Mouse (Mus musculus) left cerebral cortex, postnatal 25 days (tissue): ENCODE data around the gene Gm45753. TPM values are rescaled to one million over a fixed set of nuclear protein-coding genes. Genes with fewer than 3 reads are reported as not detected.
"Not testable (repeated sequence)": the region's sequence is repeated elsewhere in the genome, so short reads cannot be mapped to it uniquely, and the experiment has no call there.

Experiments used
- DNase-seq, 2 experiments: peaks; one replicate each; pipeline ENCODE4 v3.0.0; 2022; ENCODE audit warnings: low spot score in 2 of 2, mixed read lengths in 1 of 2
- intact Hi-C: fragments of 180-260 bp; cut with DNase I; formaldehyde crosslinking; loops from one replicate; pipeline ENCODE4 v1.15.1; 2025
- total RNA-seq, 2 experiments: library from RNA; stranded (reverse); gene quantifications; 2 replicates each; pipeline ENCODE4 v1.2.3; 2021

Gm45753 gene
- not detected for total RNA-seq

DNA sequence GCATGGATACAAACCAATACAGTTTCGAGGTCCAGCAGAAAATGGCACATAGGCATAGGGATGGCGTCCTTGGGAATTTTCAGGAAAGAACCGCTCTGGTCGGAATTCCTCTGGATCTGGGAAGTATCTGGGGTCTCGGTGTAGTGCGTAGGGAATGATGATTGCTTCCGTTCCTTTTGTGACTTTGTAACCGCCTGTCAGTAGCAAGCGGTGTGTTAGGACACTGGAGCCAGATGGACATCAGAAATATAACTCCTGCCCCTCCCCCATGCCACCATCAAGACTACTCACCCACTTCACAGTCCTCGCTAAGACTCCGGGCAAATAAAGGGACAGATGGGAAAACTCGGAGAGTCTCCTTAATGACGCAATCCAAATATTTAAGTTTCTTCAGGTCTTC lies at the start of gene Gm45753:
TSS of gene Gm45753 (minus strand) at position 101 of the 400 bp plus-strand sequence.
- no peak for DNase-seq
- intact Hi-C loops: no loop called here

DNA sequence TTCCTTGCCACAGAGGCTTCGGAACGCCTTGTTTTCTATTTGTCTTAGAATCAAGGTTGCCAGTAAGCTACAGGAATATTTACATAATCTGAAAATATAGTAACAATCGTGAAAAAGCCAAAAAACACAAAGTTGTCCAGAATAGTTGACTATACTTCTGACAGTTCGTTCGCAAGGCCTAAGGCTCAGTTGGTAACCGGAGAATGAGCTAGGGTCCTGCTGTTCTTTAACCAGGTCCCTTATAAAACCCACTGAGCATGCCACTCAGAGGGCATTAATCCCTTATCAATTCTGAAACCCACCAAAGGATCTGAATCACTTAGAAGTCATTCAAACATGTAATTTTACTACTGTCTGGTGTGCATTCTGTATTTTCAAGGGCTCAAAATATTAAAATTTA lies 47.5 kb upstream of the Gm45753 start:
- intact Hi-C loops: no loop called here
- DNase-seq: no peak

DNA sequence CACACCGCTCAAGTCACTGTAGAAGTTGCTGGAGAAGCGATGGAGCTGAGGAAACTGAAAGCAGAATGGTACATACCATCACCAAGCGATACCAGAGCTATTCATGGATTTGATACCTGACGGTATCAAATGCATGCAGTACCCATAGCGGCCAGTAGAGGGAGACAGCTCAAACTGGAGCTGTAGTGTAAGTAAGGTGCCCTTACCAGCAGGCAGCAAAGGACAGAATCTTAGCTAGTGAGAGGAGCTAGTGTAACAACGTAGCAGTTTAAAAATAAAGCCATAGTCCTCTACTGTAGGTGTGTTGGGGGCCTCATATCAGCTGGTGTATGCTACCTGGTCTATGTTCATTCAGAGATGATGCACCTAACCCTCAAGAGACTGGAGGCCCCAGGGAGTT lies 36.8 kb upstream of the Gm45753 start:
- intact Hi-C loops: no loop called here
- DNase-seq: peak; percentile 63 to 69

DNA sequence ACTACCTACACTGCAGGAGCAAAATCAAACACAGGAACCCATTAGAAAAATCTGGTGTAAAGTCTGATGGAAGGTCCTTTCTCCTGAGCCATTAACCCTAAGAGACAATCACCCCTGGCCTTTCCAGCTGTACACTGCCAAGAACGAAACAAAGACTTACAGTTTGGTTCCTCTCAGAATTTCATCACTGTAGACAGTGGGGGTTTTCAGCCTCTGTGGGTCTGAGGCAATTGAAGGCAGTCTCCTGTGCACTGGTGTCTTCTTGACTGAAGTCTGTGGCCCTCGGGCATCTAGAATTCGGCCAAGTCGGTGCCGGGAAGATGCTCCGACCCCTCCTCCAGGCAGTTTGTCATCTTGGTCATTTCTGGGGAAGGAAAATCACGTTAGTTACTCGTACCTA lies 36.0 kb upstream of the Gm45753 start:
- no peak for DNase-seq
- intact Hi-C loops: no loop called here

DNA sequence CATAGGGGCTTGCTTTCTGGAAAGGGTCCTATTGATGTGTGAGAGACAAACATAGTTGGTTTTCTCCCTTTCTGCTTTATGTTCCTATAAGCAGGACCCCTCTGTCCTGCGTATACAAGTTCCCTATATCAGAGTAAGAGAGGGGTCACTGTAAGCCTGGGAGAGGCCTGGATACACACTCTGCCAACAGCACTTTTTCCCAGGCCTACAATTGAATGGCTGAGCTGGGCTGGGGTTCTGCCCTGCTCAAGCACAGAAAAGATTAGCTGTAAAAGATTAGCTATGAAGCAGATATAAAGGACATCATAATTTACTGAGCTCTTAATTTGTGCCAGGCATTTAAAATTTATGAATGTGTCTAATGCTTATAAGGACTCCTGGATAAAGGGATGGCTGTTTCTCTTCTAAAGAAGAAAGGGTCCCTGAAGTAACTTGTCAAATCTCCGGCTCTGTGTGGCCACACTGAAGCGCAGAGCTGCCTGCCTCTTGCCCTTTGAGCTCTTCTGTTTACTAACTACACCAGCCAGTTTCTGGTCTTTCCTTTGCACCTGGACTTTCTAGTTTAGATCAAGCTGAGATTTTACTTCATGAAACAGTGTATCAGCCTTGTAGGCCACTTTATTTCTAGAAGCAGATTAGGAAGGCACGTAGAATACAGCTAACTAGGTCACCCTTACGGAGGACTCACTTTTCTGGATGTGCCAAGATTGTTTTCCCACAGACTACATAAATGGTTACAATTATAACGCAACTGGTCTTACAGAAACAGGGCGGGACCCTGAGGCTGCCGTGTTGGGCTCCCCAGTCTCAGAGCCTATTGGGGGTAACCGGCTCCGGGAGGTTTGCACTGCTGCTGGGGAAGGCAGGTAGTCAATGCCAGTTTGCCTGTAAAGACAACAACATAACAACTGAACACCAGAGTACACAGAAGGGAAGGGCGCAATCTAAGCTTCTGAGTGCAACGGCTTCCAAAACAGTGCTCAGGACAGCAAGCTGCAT lies 33.7 kb upstream of the Gm45753 start:
- intact Hi-C loops: no loop called here
- no peak for DNase-seq

DNA sequence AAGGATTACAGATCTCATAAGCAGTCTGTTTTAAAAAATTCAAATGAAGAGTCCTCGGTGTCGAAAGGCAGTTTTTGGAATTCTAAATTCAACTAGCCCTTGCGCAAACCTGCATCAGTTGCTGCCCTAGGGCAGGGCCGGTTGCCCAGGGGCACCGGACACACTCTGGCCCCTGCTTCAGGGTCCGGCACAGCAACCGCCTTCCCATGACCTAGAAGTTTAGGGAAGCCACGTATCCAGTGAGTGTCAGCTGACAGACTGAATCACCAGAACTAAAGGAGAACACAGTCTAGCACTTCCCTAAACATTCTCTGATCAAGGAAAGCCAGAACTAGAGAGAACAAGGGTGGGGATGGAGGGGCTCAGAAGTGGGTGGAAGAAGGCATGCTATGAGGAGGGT lies 25.2 kb upstream of the Gm45753 start:
- DNase-seq: peak; percentile 13 to 18
- intact Hi-C loops: no loop called here

DNA sequence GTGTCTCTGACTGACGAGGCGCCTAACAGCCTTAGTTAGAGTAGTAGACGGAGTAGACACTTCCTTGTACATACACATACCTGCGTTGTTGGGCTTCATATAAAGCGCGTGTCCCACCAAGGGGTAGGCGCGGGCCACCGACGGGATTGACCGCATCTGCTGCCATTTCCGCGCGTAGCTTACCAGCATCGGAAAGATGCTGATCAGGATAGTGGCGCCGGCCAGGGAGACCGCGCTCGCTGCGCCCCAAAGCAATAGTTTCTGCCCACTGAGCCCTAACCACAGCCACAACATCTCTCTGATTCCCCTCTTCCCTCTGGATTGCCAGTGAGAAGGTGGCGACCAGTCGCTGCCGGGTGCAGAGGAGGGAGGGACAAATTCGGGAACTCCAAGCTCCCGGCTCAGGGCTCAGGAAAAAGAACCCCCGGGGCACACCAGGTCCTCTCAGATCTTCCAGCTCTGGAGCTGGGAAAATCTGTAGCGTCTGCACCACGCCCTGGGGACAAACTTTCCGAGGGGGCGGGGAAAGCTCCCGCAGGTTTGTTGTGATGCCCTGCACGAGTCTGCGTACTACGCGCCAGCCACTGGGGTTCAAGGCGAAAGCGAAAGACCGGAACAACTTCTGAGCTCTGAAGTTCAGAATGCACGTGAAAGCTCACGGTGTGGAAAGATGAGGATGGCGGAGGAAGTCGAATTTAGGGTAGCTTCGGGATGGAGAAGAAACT lies 24.6 kb upstream of the Gm45753 start, which contains the start of gene Cyp4v3:
TSS of gene Cyp4v3 (minus strand) at position 532 of the 725 bp plus-strand sequence.
- peak; percentile 42 to 49 for DNase-seq
- intact Hi-C loops: no loop called here

DNA sequence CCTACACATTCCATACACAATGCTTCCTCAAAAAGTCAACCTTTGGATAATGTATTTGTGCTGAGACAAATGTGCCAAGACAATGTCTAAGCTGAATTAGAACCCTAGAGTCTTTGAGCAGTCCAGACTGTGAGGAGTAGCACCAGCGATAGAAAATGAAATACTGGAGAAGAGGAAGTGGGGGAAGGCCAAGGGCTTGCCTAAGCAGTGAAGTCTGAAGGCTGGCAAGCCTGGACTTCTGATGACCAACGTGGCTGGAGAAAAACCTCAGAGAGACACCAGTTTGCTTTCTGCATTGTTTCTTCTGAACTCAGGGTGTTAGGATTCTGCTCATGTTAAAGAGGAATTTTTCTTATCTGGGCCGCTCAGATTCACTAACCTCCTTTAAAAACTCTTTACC lies 22.6 kb upstream of the Gm45753 start:
- intact Hi-C loops: no loop called here

DNA sequence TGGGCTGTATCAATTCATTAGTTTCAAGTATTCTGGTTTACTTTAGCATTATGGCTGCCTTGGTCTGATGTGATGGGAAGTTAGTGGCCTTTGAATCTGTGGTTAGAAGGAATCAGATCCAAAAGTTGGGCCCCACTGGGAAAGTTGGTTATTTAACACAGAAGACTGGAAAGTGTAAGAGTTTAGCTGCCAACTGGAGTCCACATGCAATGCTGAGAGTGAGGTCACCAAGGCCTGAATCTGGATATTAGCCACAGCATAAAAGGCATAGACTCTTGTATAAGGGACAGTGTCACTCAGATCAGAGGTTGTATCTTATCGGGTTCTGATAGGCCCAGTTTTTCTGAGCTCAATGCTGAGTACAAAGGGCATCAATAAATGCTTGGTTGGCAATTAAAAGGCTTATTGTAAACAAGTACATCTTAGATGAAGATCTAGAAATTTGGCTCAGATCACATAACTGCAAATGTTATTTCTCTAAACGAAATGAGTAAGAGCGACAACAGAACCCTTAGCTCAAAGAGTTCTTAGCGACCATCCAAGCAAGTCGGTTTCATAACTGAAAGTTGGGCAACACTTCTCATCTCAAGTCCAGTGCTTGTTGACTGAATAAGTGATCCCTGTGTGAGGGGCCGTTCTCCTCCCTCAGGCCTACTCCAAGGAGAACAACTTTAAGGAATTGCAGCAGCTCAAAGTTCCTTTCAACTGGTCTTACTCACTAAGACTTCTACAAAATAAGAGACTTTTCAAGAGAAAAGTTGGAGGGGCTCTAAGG lies 21.1 kb upstream of the Gm45753 start:
- DNase-seq: no peak
- intact Hi-C loops: no loop called here

More for the DNA sequence above, 22.6 kb upstream of the Gm45753 start:
- no peak for DNase-seq

DNA sequence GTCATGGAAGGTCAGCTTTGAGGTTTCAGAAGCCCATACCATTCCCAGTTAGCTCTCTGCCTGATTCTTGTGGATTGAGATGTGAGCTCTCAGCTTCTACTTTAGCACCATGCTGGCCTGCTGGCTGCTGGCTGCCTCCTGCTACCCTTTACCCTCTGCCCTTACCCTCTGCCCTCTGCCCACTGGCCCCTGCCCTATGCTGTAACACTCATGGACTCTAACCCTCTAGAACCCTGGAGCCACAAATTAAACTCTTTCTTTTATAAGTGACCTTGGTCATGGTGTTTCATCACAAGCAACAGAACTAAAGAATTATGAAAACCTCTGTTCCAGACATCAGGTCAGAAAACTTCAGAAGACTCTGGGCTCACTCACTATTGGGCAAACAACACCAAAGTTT lies 18.8 kb upstream of the Gm45753 start:
- intact Hi-C loops, DNase-seq: not testable (repeated sequence)

DNA sequence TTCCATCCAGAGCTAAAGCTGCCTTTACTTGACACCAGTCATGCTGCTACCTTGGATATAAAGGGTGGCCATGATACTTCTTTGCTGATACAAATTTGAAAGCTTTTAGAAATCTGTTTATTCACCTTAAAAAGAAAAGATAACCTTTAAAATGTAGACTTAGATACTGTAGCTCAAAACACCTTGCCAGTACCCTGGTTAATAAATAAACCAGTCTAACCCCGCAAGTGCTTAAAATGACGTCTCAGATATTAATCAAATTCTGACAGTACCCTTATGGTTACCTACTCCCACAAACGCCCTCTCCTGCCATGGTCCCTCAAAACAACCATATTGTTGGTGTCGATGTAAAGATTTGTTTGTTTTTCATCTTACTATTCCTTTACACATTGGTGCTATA lies 15.9 kb upstream of the Gm45753 start:
- intact Hi-C loops: no loop called here
- DNase-seq: no peak

DNA sequence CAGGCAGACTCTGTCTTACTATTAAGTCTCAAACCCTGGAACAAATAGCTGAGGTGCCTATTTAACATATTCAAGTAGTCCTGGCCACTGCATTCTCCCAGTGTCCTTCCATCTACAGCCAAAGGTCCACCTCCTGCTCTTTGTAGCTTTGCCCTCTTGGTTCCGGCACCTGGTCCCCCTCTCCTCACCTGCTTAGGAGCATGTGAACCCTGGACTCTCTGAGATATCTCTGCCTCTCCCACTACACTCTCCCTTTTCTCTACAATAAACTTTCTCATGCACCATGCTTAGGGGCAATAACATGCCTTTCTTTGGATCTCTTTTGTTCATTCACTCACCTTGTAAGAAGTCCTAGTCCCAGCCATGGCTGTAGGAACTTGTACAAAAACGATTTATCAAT lies 13.1 kb upstream of the Gm45753 start:
- intact Hi-C loops: no loop called here
- DNase-seq: no peak

DNA sequence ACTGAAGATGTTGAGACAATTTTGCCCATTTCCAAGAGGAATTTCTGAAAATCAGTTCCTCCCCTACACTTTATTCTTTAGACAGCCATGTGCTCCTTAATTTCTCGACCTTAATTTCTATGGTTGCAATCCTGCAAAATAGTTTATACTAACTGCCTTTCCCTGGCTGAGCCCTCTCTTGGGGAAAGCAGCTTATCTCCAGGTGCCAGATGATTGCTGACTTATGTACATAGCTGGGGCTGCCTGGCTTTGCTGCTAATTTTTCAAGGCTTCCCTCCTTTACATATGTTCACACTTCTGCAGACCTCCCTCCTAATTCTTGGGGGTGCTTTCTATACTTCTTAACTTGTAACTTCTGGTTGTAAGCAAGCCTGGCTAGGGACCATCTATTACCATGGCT lies 12.7 kb upstream of the Gm45753 start:
- DNase-seq: no peak
- intact Hi-C loops: no loop called here

DNA sequence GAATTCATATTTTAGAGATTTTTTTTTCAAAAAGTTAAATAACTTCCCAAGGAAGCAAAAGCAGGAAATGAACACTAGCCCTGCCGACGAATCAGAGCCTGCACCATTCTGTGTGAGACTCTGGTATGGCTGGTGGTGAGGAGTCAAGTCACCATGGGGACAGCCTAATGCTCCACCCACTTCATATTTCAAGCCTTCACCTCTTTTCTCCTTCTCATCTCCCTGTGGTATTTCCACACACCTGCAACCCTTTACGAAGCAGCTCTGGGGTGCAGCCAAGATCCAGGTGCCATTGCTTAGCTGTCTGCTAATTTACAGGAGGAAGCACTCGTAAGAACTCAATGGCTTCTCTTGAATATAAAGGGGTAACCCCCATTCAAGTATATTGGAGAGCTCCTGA lies 2.7 kb upstream of the Gm45753 start:
- intact Hi-C loops: no loop called here
- DNase-seq: no peak

DNA sequence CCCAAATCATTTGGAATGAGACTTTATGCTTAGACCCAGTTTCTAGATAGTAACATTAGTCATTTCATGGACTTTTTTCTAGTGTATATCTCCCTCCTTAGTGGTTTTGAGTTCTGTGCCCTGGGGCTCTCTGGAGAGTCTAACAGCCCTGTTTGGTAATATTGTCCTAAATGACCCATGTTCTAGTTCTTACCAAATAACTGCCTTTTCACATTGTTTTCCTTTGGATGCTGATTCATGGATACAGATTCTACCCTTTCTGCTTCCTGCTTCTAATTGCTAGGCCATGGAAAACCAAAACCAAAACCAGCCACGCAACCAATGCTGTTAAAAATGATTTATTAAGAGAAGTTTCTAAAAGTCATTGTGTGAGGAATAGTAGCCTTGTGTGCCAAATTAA lies 2.8 kb downstream of the Gm45753 start:
- DNase-seq: no peak
- intact Hi-C loops: no loop called here

DNA sequence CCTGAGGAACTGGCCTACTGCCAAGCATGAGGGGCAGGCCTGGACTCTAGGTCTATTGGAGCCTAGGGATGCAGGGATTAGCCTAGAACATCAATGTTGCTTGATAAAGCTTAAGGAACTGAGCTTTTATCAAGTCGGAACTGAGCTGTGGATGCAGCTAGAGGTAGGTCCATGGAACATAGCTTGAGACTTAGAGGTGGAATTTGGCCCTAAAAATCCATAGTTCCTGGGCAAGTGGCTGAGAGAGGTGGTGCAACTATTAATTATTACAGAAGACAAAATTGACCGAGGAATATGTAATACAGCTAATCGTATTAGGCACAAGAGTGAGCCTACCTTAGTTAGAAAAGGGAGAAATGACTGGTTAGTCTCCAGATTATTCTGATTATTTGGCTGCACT lies 3.9 kb downstream of the Gm45753 start:
- intact Hi-C loops: no loop called here
- no peak for DNase-seq

DNA sequence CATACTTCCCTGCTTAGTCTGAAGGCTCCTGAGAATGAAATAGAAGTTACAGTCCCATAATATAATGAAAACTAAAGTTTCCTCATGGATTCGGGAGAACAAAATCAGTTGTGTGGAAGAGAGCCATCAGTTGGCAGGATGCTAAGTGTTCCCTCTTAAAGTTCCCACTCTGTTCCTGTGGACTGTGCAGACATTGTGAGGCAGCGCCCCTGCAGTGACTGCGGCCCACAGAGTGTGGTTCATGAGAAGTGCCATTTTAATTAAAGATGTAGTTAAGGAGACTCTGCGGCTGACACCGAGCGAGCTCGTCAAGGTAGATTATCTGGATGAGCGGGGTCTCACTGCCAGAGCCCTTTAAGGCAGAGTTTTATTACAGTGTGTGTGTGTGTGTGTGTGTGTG lies 5.9 kb downstream of the Gm45753 start:
- intact Hi-C loops: no loop called here
- DNase-seq: no peak

DNA sequence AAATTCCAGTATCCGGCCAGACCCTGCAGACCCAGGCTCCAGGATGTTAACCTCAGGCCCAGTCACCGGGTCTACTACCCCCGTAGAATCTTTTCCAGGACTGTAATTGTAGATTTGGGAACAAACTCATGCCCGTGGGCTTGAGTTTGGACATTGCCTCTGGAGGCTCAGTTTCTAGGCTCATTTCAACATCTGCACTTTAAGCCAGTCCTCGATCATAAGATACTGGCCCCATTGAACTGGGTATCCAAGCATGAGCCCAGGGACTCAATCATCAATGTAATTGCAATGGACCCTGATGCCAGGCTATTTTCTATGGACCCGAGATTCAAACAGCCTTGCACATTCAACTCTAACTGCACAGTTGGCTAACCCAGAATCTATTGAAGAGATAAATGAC lies 13.0 kb downstream of the Gm45753 start:
- intact Hi-C loops: no loop called here
- DNase-seq: no peak

DNA sequence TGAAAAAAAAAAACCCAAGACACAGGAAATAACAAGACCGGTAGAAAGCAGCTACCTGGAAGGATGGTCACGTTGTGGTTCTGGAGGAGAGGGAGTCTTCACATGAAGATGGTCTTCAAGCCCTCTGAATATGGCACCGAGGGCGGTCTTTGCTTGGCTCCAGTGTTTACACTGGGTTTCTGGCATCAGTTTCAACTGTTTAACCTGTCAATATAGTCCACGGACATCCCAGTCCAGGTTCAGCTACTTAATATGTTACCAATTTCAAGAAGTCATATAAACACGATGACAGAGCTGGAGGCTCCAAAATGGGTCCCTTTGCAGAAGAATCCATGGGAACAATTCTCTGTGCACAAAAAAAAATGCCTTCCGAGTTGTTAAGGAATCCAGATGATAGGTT lies 13.6 kb downstream of the Gm45753 start, which contains the start of gene Klkb1:
TSS of gene Klkb1 (minus strand) at position 173 of the 400 bp plus-strand sequence.
- DNase-seq: no peak
- intact Hi-C loops: no loop called here

DNA sequence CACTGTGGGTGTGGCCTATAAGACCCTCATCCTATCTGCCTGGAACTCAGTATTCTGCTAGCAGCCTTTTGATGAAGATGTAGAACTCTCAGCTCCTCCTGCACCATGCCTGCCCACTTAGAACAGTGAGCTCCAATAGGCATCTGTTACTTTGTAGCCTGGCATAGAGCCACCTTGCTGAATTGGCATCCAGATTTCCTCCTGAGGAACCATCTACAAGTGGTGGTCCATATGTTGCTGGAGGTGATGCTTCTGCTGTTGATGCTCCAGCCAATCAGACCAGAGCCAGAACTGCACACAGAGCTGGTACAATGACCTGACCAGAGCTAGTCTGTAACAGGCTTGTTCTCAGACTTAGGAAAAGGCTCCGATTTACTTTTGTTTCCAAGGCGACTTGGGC lies 16.5 kb downstream of the Gm45753 start:
- intact Hi-C loops: no loop called here
- peak; percentile 21 to 41 for DNase-seq
